Mouse (Mus musculus): ENCODE measurements at regions not wholly inside any gene's neighbourhood (a gene's known extent, or its start where the extent isn't known, plus 50 kb on each side); places are given as distances from the start of the nearest gene placed in this dataset.

DNA sequence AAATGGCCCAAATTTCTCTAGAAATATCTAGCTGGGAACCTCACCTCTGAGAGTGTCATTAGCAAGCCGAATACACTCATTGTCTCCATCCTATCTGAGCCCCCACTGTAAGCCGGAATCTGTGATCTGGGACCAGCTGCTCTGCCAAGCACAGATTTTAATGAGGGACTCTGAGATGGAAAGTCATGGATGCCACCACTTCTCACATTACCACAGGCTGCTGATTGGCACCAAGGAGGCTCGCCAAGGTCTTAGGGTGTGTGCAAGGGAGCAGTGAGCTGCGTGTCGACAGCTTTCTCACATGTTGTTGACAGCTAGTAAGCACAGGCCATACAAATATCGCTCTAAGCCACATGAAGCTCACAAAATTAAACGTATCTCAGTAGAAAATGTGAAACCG, 250.1 kb upstream of the Gm6657 start:
- H3K4me1 ChIP-seq (replicated peaks; ENCODE audit: control insufficient read depth, insufficient read depth, low read length) = no peaks in the 10 kb centered on the region
- no peak overlapping the region for H3K9ac ChIP-seq (ENCODE audit: low read length)
- DNase-seq (ENCODE audit: low spot score) (no peak), ATAC-seq (replicated peaks; ENCODE audit: low FRiP score) (no peak)
- no peak overlapping the region for H3K27ac ChIP-seq (ENCODE audit: low read depth, low read length)
- H3K9me3 ChIP-seq (ENCODE audit: control insufficient read depth, low read length) = no peaks in the 10 kb centered on the region
- no peaks in the 10 kb centered on the region for H3K36me3 ChIP-seq (ENCODE audit: control insufficient read depth, insufficient read depth, low read length)
- H3K4me2 ChIP-seq (ENCODE audit: low read depth, low read length, severe bottlenecking) = no peak overlapping the region
- H3K27me3 ChIP-seq (ENCODE audit: control insufficient read depth, insufficient read depth, low read length) = no peaks in the 10 kb centered on the region
- H3K4me3 ChIP-seq (ENCODE audit: low read depth, low read length) = no peak overlapping the region
- 80% methylated on average over 8 of the region's 8 CpGs for WGBS

- no peak overlapping the region for H3K4me3 ChIP-seq (ENCODE audit: low read depth, low read length)
- no peak for DNase-seq (ENCODE audit: low spot score)
- H3K27ac ChIP-seq (ENCODE audit: low read depth, low read length) = no peak overlapping the region
- no peaks in the 10 kb centered on the region for H3K4me1 ChIP-seq (replicated peaks; ENCODE audit: control insufficient read depth, insufficient read depth, low read length)
- H3K4me2 ChIP-seq (ENCODE audit: low read depth, low read length, severe bottlenecking) = no peak overlapping the region
- H3K9me3 ChIP-seq (ENCODE audit: control insufficient read depth, low read length) = no peaks in the 10 kb centered on the region
- WGBS = 45% methylated on average over 16 of the region's 16 CpGs
- no peaks in the 10 kb centered on the region for H3K27me3 ChIP-seq (ENCODE audit: control insufficient read depth, insufficient read depth, low read length)
- no peak for ATAC-seq (replicated peaks; ENCODE audit: low FRiP score)
- no peaks in the 10 kb centered on the region for H3K36me3 ChIP-seq (ENCODE audit: control insufficient read depth, insufficient read depth, low read length)
- H3K9ac ChIP-seq (ENCODE audit: low read length) = no peak overlapping the region
These were observed 244.5 kb upstream of the Gm6657 start for GRCm38 (mm10) chr12:77949474-77950017.

GRCm38 (mm10) chr12:77952492-77952891, 241.6 kb upstream of the Gm6657 start:
- Histone ChIP-seq H3K9me3 (ENCODE audit: control insufficient read depth, low read length) (no peaks in the 10 kb centered on the region), H3K27me3 (ENCODE audit: control insufficient read depth, insufficient read depth, low read length) (no peaks in the 10 kb centered on the region), H3K9ac (ENCODE audit: low read length) (no peak overlapping the region), H3K4me2 (ENCODE audit: low read depth, low read length, severe bottlenecking) (no peak overlapping the region), H3K4me1 (replicated peaks; ENCODE audit: control insufficient read depth, insufficient read depth, low read length) (no peaks in the 10 kb centered on the region), H3K4me3 (ENCODE audit: low read depth, low read length) (no peak overlapping the region), H3K36me3 (ENCODE audit: control insufficient read depth, insufficient read depth, low read length) (no peaks in the 10 kb centered on the region), H3K27ac (ENCODE audit: low read depth, low read length) (no peak overlapping the region)
- DNase-seq (ENCODE audit: low spot score) (no peak), ATAC-seq (replicated peaks; ENCODE audit: low FRiP score) (no peak)
- WGBS = 72% methylated on average over 2 of the region's 2 CpGs

DNA sequence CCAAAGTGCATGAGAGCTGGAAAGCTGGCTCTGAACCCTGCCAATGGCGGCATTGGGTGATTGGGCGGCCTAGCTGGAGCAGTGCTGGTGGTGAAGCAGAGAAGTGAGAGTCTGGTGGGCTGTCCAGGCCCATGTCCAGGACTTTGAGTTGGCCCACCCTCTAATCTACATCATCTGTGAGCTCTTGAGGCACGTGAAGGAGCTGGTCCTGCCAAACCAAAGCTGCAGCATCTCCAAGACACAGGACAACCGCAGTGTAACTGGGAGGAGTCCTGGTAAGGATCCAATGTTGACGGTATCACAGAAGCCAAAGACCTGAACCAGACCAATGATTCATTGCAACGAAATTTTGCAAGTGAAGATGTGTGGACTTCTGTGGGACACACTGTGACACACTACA, 231.4 kb upstream of the Gm6657 start:
- H3K36me3 ChIP-seq (ENCODE audit: control insufficient read depth, insufficient read depth, low read length) = no peaks in the 10 kb centered on the region
- H3K9ac ChIP-seq (ENCODE audit: low read length) = no peak overlapping the region
- H3K4me3 ChIP-seq (ENCODE audit: low read depth, low read length) = no peak overlapping the region
- no peaks in the 10 kb centered on the region for H3K27me3 ChIP-seq (ENCODE audit: control insufficient read depth, insufficient read depth, low read length)
- H3K4me1 ChIP-seq (replicated peaks; ENCODE audit: control insufficient read depth, insufficient read depth, low read length) = no peaks in the 10 kb centered on the region
- DNase-seq (ENCODE audit: low spot score) = no peak
- no peak overlapping the region for H3K4me2 ChIP-seq (ENCODE audit: low read depth, low read length, severe bottlenecking)
- no peaks in the 10 kb centered on the region for H3K9me3 ChIP-seq (ENCODE audit: control insufficient read depth, low read length)
- no peak overlapping the region for H3K27ac ChIP-seq (ENCODE audit: low read depth, low read length)
- no peak for ATAC-seq (replicated peaks; ENCODE audit: low FRiP score)
- 90% methylated on average over 6 of the region's 6 CpGs for WGBS

DNA sequence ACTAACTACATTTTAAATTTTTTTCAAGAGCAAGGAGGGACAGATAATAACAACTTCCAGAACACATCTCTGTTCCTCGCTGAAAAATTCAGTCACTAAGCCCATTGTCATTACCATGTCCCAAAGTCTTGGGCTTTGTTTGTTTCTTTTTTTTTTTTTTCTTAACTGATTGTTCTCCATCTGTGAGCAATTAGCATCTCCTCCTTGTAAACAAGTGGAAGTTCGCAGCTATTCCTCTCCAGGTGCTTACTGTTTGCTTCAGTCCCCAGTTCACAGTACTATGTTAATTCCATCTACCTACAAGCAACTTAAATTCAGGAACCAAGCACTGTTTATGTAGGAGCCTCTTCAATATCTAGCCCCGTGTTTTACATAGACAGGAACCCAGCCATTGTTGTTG, 225.5 kb upstream of the Gm6657 start:
- Histone ChIP-seq H3K36me3 (ENCODE audit: control insufficient read depth, insufficient read depth, low read length) (no peaks in the 10 kb centered on the region), H3K27me3 (ENCODE audit: control insufficient read depth, insufficient read depth, low read length) (no peaks in the 10 kb centered on the region), H3K9ac (ENCODE audit: low read length) (no peak overlapping the region), H3K4me1 (replicated peaks; ENCODE audit: control insufficient read depth, insufficient read depth, low read length) (no peaks in the 10 kb centered on the region), H3K27ac (ENCODE audit: low read depth, low read length) (no peak overlapping the region), H3K4me2 (ENCODE audit: low read depth, low read length, severe bottlenecking) (no peak overlapping the region), H3K9me3 (ENCODE audit: control insufficient read depth, low read length) (no peaks in the 10 kb centered on the region), H3K4me3 (ENCODE audit: low read depth, low read length) (no peak overlapping the region)
- 62% methylated on average over 3 of the region's 3 CpGs for WGBS
- no peak for DNase-seq (ENCODE audit: low spot score)
- no peak for ATAC-seq (replicated peaks; ENCODE audit: low FRiP score)

GRCm38 (mm10) chr12:77970026-77970425, 224.0 kb upstream of the Gm6657 start:
- no peak overlapping the region for H3K27ac ChIP-seq (ENCODE audit: low read depth, low read length)
- H3K27me3 ChIP-seq (ENCODE audit: control insufficient read depth, insufficient read depth, low read length) = no peaks in the 10 kb centered on the region
- DNase-seq (ENCODE audit: low spot score) (no peak), ATAC-seq (replicated peaks; ENCODE audit: low FRiP score) (no peak)
- H3K4me2 ChIP-seq (ENCODE audit: low read depth, low read length, severe bottlenecking) = no peak overlapping the region
- no peak overlapping the region for H3K9ac ChIP-seq (ENCODE audit: low read length)
- H3K9me3 ChIP-seq (ENCODE audit: control insufficient read depth, low read length) = no peaks in the 10 kb centered on the region
- H3K36me3 ChIP-seq (ENCODE audit: control insufficient read depth, insufficient read depth, low read length) = no peaks in the 10 kb centered on the region
- H3K4me1 ChIP-seq (replicated peaks; ENCODE audit: control insufficient read depth, insufficient read depth, low read length) = no peaks in the 10 kb centered on the region
- 84% methylated on average over 1 of the region's 1 CpGs for WGBS
- H3K4me3 ChIP-seq (ENCODE audit: low read depth, low read length) = no peak overlapping the region

DNA sequence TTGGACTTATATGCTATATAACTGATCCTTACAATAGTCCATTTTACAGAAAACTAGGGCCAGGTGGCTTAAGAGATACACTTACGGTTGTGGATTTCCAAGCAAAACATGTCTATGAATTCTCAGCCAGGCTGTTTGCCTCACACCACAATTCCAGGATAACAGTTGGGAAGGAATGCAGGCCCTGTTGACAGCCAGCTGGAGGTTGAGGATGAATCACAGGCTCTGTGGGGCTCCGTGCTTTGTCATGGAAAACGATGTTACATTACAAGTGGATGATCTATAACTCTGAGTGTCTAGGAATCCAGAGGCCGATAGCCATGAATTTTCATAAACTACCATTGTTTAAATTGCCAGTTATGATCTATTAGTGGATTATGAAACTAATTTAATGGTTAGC, 221.9 kb upstream of the Gm6657 start:
- H3K4me2 ChIP-seq (ENCODE audit: low read depth, low read length, severe bottlenecking) = no peak overlapping the region
- WGBS = 68% methylated on average over 4 of the region's 4 CpGs
- no peak overlapping the region for H3K9ac ChIP-seq (ENCODE audit: low read length)
- ATAC-seq (replicated peaks; ENCODE audit: low FRiP score) = no peak
- H3K27me3 ChIP-seq (ENCODE audit: control insufficient read depth, insufficient read depth, low read length) = no peaks in the 10 kb centered on the region
- DNase-seq (ENCODE audit: low spot score) = no peak
- H3K4me1 ChIP-seq (replicated peaks; ENCODE audit: control insufficient read depth, insufficient read depth, low read length) = no peaks in the 10 kb centered on the region
- no peak overlapping the region for H3K27ac ChIP-seq (ENCODE audit: low read depth, low read length)
- no peaks in the 10 kb centered on the region for H3K36me3 ChIP-seq (ENCODE audit: control insufficient read depth, insufficient read depth, low read length)
- no peaks in the 10 kb centered on the region for H3K9me3 ChIP-seq (ENCODE audit: control insufficient read depth, low read length)
- H3K4me3 ChIP-seq (ENCODE audit: low read depth, low read length) = no peak overlapping the region

DNA sequence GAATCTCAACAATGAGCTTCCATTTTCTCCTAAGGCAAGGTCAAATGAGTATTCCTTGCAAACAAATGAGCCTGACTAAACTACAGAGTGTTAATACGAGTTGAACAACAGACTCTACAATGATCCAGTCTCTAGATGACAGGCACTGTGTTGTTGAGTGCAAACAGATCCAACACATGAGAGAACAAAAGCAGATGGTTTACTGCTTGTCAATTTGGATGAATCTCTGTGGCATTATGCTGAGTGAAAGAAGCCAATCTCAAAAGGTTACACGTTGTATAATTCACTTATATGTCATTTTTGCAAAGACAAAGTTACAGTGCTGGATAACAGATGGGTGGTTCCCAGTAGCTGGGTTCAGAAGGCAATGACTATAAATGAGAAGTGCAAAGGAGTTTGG, 217.1 kb upstream of the Gm6657 start:
- H3K27me3 ChIP-seq (ENCODE audit: control insufficient read depth, insufficient read depth, low read length) = no peaks in the 10 kb centered on the region
- no peak overlapping the region for H3K4me2 ChIP-seq (ENCODE audit: low read depth, low read length, severe bottlenecking)
- no peaks in the 10 kb centered on the region for H3K36me3 ChIP-seq (ENCODE audit: control insufficient read depth, insufficient read depth, low read length)
- no peak overlapping the region for H3K27ac ChIP-seq (ENCODE audit: low read depth, low read length)
- DNase-seq (ENCODE audit: low spot score) = no peak
- ATAC-seq (replicated peaks; ENCODE audit: low FRiP score) = no peak
- no peak overlapping the region for H3K4me3 ChIP-seq (ENCODE audit: low read depth, low read length)
- no peaks in the 10 kb centered on the region for H3K4me1 ChIP-seq (replicated peaks; ENCODE audit: control insufficient read depth, insufficient read depth, low read length)
- no peak overlapping the region for H3K9ac ChIP-seq (ENCODE audit: low read length)
- 78% methylated on average over 2 of the region's 2 CpGs for WGBS
- no peaks in the 10 kb centered on the region for H3K9me3 ChIP-seq (ENCODE audit: control insufficient read depth, low read length)

DNA sequence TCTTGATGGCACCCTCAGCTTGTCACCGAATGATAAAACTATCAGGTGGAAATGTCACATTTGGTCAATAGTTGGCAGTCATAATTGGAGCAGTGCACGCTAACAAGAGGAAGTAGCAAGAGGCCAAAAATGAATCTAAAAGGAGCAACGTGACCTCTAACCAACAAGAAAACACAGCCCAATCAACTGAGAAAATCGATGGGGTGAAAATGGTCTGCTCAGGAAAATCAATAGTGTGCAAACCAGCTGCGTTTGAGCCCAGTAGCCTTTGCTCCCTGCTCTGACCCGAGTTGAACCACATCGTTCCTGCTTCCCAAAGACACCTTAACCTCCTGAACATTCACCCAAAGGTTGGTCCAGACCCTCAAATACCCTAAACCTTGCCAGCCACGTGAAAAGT, 207.3 kb upstream of the Gm6657 start:
- Histone ChIP-seq H3K4me1 (replicated peaks; ENCODE audit: control insufficient read depth, insufficient read depth, low read length) (no peaks in the 10 kb centered on the region), H3K9me3 (ENCODE audit: control insufficient read depth, low read length) (no peaks in the 10 kb centered on the region), H3K4me3 (ENCODE audit: low read depth, low read length) (no peak overlapping the region), H3K36me3 (ENCODE audit: control insufficient read depth, insufficient read depth, low read length) (no peaks in the 10 kb centered on the region), H3K27ac (ENCODE audit: low read depth, low read length) (no peak overlapping the region), H3K4me2 (ENCODE audit: low read depth, low read length, severe bottlenecking) (no peak overlapping the region), H3K9ac (ENCODE audit: low read length) (no peak overlapping the region), H3K27me3 (ENCODE audit: control insufficient read depth, insufficient read depth, low read length) (no peaks in the 10 kb centered on the region)
- ATAC-seq (replicated peaks; ENCODE audit: low FRiP score) (no peak), DNase-seq (ENCODE audit: low spot score) (no peak)
- WGBS = 86% methylated on average over 8 of the region's 8 CpGs

Measured in forebrain, embryonic 11.5 days (tissue).